Mouse (Mus musculus) gastrocnemius, adult 8-10 months (tissue): ENCODE measurements around the gene Elovl4. TPM values are rescaled to one million over a fixed set of nuclear protein-coding genes. Genes with fewer than 3 reads are reported as not detected.

Experiments used
- total RNA-seq, 4 experiments: library from RNA; stranded (reverse); gene quantifications; 2 replicates each; pipeline ENCODE4 v1.2.4; 2022

The Elovl4 gene
- total RNA-seq, 4 experiments from 2014 or later: 0.12 to 0.35 (median 0.12) TPM; not detected in 1

Other genes with a start within 250 kb of the Elovl4 start
- under 1 TPM in 1 of 4 experiments, not detected in 3; 0.12 TPM for gene Ttk, start 28.4 kb upstream of the Elovl4 start, total RNA-seq
- gene Bckdhb, start 118.9 kb upstream of the Elovl4 start, total RNA-seq: 10 to 100 TPM; 37.0 to 61.2 (median 49.0) TPM